Mouse (Mus musculus) cerebellum, adult 2 months (tissue): ENCODE measurements around the gene Asf1b. TPM values are rescaled to one million over a fixed set of nuclear protein-coding genes. Genes with fewer than 3 reads are reported as not detected.
"Not testable (repeated sequence)": the region's sequence is repeated elsewhere in the genome, so short reads cannot be mapped to it uniquely, and the experiment has no call there.

ENCODE experiments used
- DNase-seq, 2 experiments: peaks; one replicate each; pipeline ENCODE4 v3.0.0; 2021
- H3K27ac ChIP-seq: fragments of 200-500 bp; 2 replicates; pipeline ENCODE4 v1.5.1; 2012; ENCODE audit warnings: low read length, control low read depth, inconsistent platforms; ENCODE audit not compliant: insufficient read depth
- H3K27me3 ChIP-seq: fragments of 200-500 bp; 2 replicates; pipeline ENCODE4 v1.6.1; 2012; ENCODE audit warnings: inconsistent platforms, mild to moderate bottlenecking, low read length, moderate library complexity; ENCODE audit not compliant: control insufficient read depth, insufficient read depth
- H3K4me1 ChIP-seq: fragments of 200-500 bp; 2 replicates; pipeline ENCODE4 v1.6.1; 2011; ENCODE audit warnings: low read length; ENCODE audit not compliant: control insufficient read depth, insufficient read depth
- H3K4me3 ChIP-seq: fragments of 200-500 bp; replicated peaks from 2 replicates; pipeline ENCODE3; 2011; ENCODE audit warnings: mild to moderate bottlenecking, low read depth, low read length, control low read depth; ENCODE audit not compliant: insufficient read depth
- CTCF ChIP-seq: fragments of 200-500 bp; IDR thresholded peaks from 2 replicates; pipeline ENCODE4 v1.5.1; 2011; ENCODE audit warnings: low read depth, mild to moderate bottlenecking, control low read depth, low read length, moderate library complexity, borderline replicate concordance; ENCODE audit not compliant: insufficient read depth
- POLR2A ChIP-seq: fragments of 200-500 bp; IDR thresholded peaks from 2 replicates; pipeline ENCODE4 v1.6.1; 2011; ENCODE audit warnings: low read length, control low read depth, borderline replicate concordance; ENCODE audit not compliant: insufficient read depth
- WGBS: fragments of 180-500 bp; shearing (Covaris S2); methylation state at CpG from one replicate; pipeline ENCODE4 v1.1.7; 2018; 5-methylcytosine and 5-hydroxymethylcytosine counted together
- polyA plus RNA-seq: library from polyadenylated mRNA; depleted of rRNA; stranded (reverse); fragments of >200 nt; gene quantifications from 2 replicates; pipeline ENCODE4 v1.2.3, GENCODE M21; 2012

Gene Asf1b
- polyA plus RNA-seq, 1 experiment: 2.5 TPM

- H3K27ac ChIP-seq: peak overlapping the region; percentile 28; the same call in 1 of the 2 replicates
Observed at GRCm38 (mm10) chr8:83976779-83977350, 21.6 kb downstream of the Asf1b start.

GRCm38 (mm10) chr8:83977646-83978045 lies 22.3 kb downstream of the Asf1b start:
- no peaks in the 10 kb centered on the region for H3K27me3 ChIP-seq
- H3K4me3 ChIP-seq: peak overlapping the region; percentile 48
- WGBS: 5% methylated on average over 6 of the region's 6 CpGs
- H3K4me1 ChIP-seq: peaks cover 51% of the 10 kb centered on the region
- DNase-seq: no peak
- H3K27ac ChIP-seq: peak overlapping the region; percentile 28; the same call in 1 of the 2 replicates
- TF ChIP-seq CTCF: no peak
- TF ChIP-seq POLR2A: no peak

More at GRCm38 (mm10) chr8:83976779-83977350, 21.6 kb downstream of the Asf1b start:
- Histone ChIP-seq H3K4me1 (peaks cover 51% of the 10 kb centered on the region), H3K27me3 (no peaks in the 10 kb centered on the region), H3K4me3 (no peak overlapping the region)
- WGBS: 50% methylated on average over 5 of the region's 5 CpGs
- DNase-seq: no peak
- no peak for TF ChIP-seq POLR2A
- TF ChIP-seq CTCF: no peak

GRCm38 (mm10) chr8:83978200-83978599 lies 22.9 kb downstream of the Asf1b start:
- WGBS: 49% methylated on average over 9 of the region's 9 CpGs
- Histone ChIP-seq H3K27me3 (no peaks in the 10 kb centered on the region), H3K27ac (0 out of 2 replicates have a peak overlapping the region, but pooled peaks have one; percentile 19), H3K4me3 (no peak overlapping the region), H3K4me1 (peaks cover 51% of the 10 kb centered on the region)
- DNase-seq: no peak
- TF ChIP-seq CTCF (no peak), POLR2A (no peak)

GRCm38 (mm10) chr8:83980250-83980649 lies 24.9 kb downstream of the Asf1b start:
- Histone ChIP-seq H3K27me3 (no peaks in the 10 kb centered on the region), H3K4me3 (no peak overlapping the region), H3K4me1 (peaks cover 46% of the 10 kb centered on the region), H3K27ac (peak overlapping the region; percentile 73)
- no peak for DNase-seq
- no peak for TF ChIP-seq CTCF
- 13% methylated on average over 1 of the region's 1 CpGs for WGBS

- no peaks in the 10 kb centered on the region for H3K27me3 ChIP-seq
- WGBS: 21% methylated on average over 8 of the region's 8 CpGs
- H3K4me3 ChIP-seq: no peak overlapping the region
- peaks cover 46% of the 10 kb centered on the region for H3K4me1 ChIP-seq
- DNase-seq: no peak
- peak overlapping the region; percentile 27; the same call in 1 of the 2 replicates for H3K27ac ChIP-seq
- TF ChIP-seq POLR2A: no peak
- no peak for TF ChIP-seq CTCF
Observed at GRCm38 (mm10) chr8:83980845-83981244, 25.5 kb downstream of the Asf1b start.

GRCm38 (mm10) chr8:83981533-83981932 lies 26.2 kb downstream of the Asf1b start:
- Histone ChIP-seq H3K4me1 (peaks cover 46% of the 10 kb centered on the region), H3K27me3 (no peaks in the 10 kb centered on the region), H3K4me3 (no peak overlapping the region), H3K27ac (peak overlapping the region; percentile 27; the same call in 1 of the 2 replicates)
- TF ChIP-seq CTCF: no peak
- TF ChIP-seq POLR2A: no peak
- 25% methylated on average over 7 of the region's 7 CpGs for WGBS
- peak in 1 of 2 experiments; percentile 52 for DNase-seq

- H3K4me3 ChIP-seq: no peak overlapping the region
- no peak overlapping the region for H3K27ac ChIP-seq
- H3K4me1 ChIP-seq: peaks cover 39% of the 10 kb centered on the region
- H3K27me3 ChIP-seq: no peaks in the 10 kb centered on the region
- TF ChIP-seq CTCF (no peak), POLR2A (no peak)
- no peak for DNase-seq
- WGBS: 83% methylated on average over 4 of the region's 4 CpGs
Observed at GRCm38 (mm10) chr8:83982449-83982848, 27.1 kb downstream of the Asf1b start.

- WGBS: 95% methylated on average over 2 of the region's 2 CpGs
- not testable (repeated sequence) for H3K27me3 ChIP-seq, H3K27ac ChIP-seq, H3K4me3 ChIP-seq, DNase-seq
- H3K4me1 ChIP-seq: peaks cover 31% of the 10 kb centered on the region
Observed at GRCm38 (mm10) chr8:83983222-83983621, 27.9 kb downstream of the Asf1b start.
